Mouse (Mus musculus) erythroblast, embryonic 14.5 days (primary cell): ENCODE measurements around the gene Erbb2.

ENCODE experiments used
- GATA1 ChIP-seq: IDR thresholded peaks from 2 replicates; pipeline ENCODE4 v1.6.1; 2012; ENCODE audit warnings: low read length, inconsistent platforms, mixed read lengths
- TAL1 ChIP-seq: IDR thresholded peaks from 3 replicates; pipeline ENCODE4 v1.6.1; 2012; ENCODE audit warnings: low read length, inconsistent platforms, mixed read lengths

GRCm38 (mm10) chr11:98380106-98380505 is 32.2 kb upstream of the Erbb2 start:
- TF ChIP-seq GATA1 (no peak), TAL1 (no peak)
